In the genomic region with DNA sequence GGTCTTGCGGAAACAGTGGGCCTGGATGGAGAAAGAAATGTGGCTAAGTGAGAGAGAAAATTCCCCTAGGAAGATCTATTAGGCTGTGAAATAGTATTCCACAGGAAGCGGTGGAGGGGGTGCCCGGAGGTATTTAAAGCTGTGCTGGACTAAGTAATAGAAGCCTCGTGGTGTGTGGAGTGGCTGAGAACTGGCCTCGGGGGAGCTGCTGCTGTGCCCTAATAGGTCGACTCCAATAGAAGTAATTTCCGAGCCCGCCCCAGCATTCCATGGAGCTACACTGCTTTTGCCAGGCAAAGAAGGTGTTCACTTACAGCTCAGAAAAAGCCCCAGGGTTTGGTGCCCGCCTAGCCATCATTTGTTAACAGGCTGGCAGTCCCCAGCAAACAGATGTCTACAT, we compare ENCODE assay signal across 11 mouse cellular contexts.
DNase-seq lines count a peak whose midpoint lies in the region; ATAC-seq and TF ChIP-seq lines count a peak whose summit lies in the region.
"Had no signal": no experiment of that assay in that cellular context is flagged by ENCODE, and none has a peak within 500 bp of the region (broad histone marks: within the 10 kb centered on the region; RNA-seq: fewer than 3 reads in every experiment).

No protein-coding gene starts in this region.

- H3K9me3 ChIP-seq in hindbrain, embryonic 11.5 days (ENCODE audit: control insufficient read depth, low read length): no peaks in the 10 kb centered on the region
- H3K9me3 ChIP-seq in hindbrain, postnatal 0 days (ENCODE audit: low read length): no peaks in the 10 kb centered on the region
- no peaks in the 10 kb centered on the region for H3K9me3 ChIP-seq in embryonic facial prominence, embryonic 12.5 days

- no peak overlapping the region for H3K9ac ChIP-seq in hindbrain, embryonic 11.5 days (ENCODE audit: low read depth, low read length)
- no peak overlapping the region; the same call in 1 of the 2 replicates for H3K9ac ChIP-seq in hindbrain, postnatal 0 days (replicated peaks; ENCODE audit: low read length)
- no peak overlapping the region for H3K9ac ChIP-seq in embryonic facial prominence, embryonic 12.5 days

- no peak overlapping the region for H3K4me2 ChIP-seq in hindbrain, embryonic 11.5 days (replicated peaks; ENCODE audit: low read depth, low read length)
- no peak overlapping the region for H3K4me2 ChIP-seq in hindbrain, postnatal 0 days (ENCODE audit: low read depth, low read length)
- no peak overlapping the region for H3K4me2 ChIP-seq in embryonic facial prominence, embryonic 12.5 days (replicated peaks)

- TF ChIP-seq CTCF in hindbrain, postnatal 0 days (IDR thresholded peaks at IDR 0.05; ENCODE audit: low read depth): no peak
- no peak for TF ChIP-seq CTCF in kidney, adult 2 months (conservative IDR thresholded peaks at IDR 0.05; ENCODE audit: insufficient read depth, insufficient read length, low read depth, low read length)

- no peak overlapping the region for H3K4me3 ChIP-seq in hindbrain, embryonic 11.5 days (ENCODE audit: low read depth, low read length)
- H3K4me3 ChIP-seq in hindbrain, postnatal 0 days (ENCODE audit: low read length): no peak overlapping the region
- H3K4me3 ChIP-seq in embryonic facial prominence, embryonic 12.5 days: no peak overlapping the region
- no peak overlapping the region for H3K4me3 ChIP-seq in kidney, adult 2 months (ENCODE audit: insufficient read depth, low read depth, low read length)

- TF ChIP-seq POLR2A in kidney, adult 2 months (IDR thresholded peaks at IDR 0.05; ENCODE audit: low read depth, low read length): no peak

- H3K27ac ChIP-seq in hindbrain, embryonic 11.5 days (ENCODE audit: low read depth, low read length): no peak overlapping the region
- H3K27ac ChIP-seq in hindbrain, postnatal 0 days: no peak overlapping the region
- peak overlapping the region; percentile 51 for H3K27ac ChIP-seq in embryonic facial prominence, embryonic 12.5 days
- H3K27ac ChIP-seq in kidney, adult 2 months (ENCODE audit: insufficient read depth, low read depth, low read length): no peak overlapping the region

- ATAC-seq in hindbrain, embryonic 11.5 days (ENCODE audit: low FRiP score): no peak
- ATAC-seq in hindbrain, postnatal 0 days: no peak
- ATAC-seq in embryonic facial prominence, embryonic 12.5 days (ENCODE audit: insufficient number of reproducible peaks, insufficient read depth, low FRiP score, low TSS enrichment): peak; percentile 84

- 51% methylated on average over 9 of the region's 9 CpGs for WGBS in hindbrain, embryonic 11.5 days
- 58% methylated on average over 9 of the region's 9 CpGs for WGBS in hindbrain, postnatal 0 days
- WGBS in embryonic facial prominence, embryonic 12.5 days: 11% methylated on average over 9 of the region's 9 CpGs
- WGBS in kidney, adult 2 months: 39% methylated on average over 9 of the region's 9 CpGs

- H3K4me1 ChIP-seq in hindbrain, embryonic 11.5 days (replicated peaks; ENCODE audit: control insufficient read depth, insufficient read depth, low read length): no peaks in the 10 kb centered on the region
- peaks cover 5% of the 10 kb centered on the region; the same call in 1 of the 2 replicates for H3K4me1 ChIP-seq in hindbrain, postnatal 0 days (ENCODE audit: insufficient read depth, low read length)
- H3K4me1 ChIP-seq in embryonic facial prominence, embryonic 12.5 days: peaks cover 15% of the 10 kb centered on the region
- H3K4me1 ChIP-seq in kidney, adult 2 months (ENCODE audit: control insufficient read depth, insufficient read depth, low read length): no peaks in the 10 kb centered on the region

- DNase-seq in hindbrain, embryonic 11.5 days (ENCODE audit: low spot score): peak; percentile 37
- DNase-seq in hindbrain, postnatal 0 days (ENCODE audit: low spot score): no peak
- DNase-seq in kidney, adult 2 months: peak; percentile 48
- peak; percentile 59 for DNase-seq in mesoderm, embryonic 11.5 days (ENCODE audit: low read depth, low spot score)
- DNase-seq in urinary bladder, postnatal 25 days (ENCODE audit: low spot score): no peak
- no peak for DNase-seq in frontal cortex, postnatal 25 days (ENCODE audit: low spot score in 2 of 2)
- DNase-seq: adrenal gland, adult 8-10 months; cerebellum, postnatal 25 days; liver; thymus, adult 18-20 months had no signal

- no peaks in the 10 kb centered on the region for H3K36me3 ChIP-seq in hindbrain, embryonic 11.5 days (ENCODE audit: control insufficient read depth, insufficient read depth, low read length)
- H3K36me3 ChIP-seq in hindbrain, postnatal 0 days (ENCODE audit: insufficient read depth, low read length): no peaks in the 10 kb centered on the region
- no peaks in the 10 kb centered on the region for H3K36me3 ChIP-seq in embryonic facial prominence, embryonic 12.5 days
- no peaks in the 10 kb centered on the region for H3K36me3 ChIP-seq in kidney, adult 2 months (ENCODE audit: control insufficient read depth, insufficient read depth, low read length)

- no peaks in the 10 kb centered on the region for H3K27me3 ChIP-seq in hindbrain, embryonic 11.5 days (ENCODE audit: control insufficient read depth, insufficient read depth, low read length)
- H3K27me3 ChIP-seq in hindbrain, postnatal 0 days (ENCODE audit: insufficient read depth, low read length): no peaks in the 10 kb centered on the region
- no peaks in the 10 kb centered on the region for H3K27me3 ChIP-seq in embryonic facial prominence, embryonic 12.5 days
- H3K27me3 ChIP-seq in kidney, adult 2 months (replicated peaks; ENCODE audit: control insufficient read depth, insufficient read depth, low read length): no peaks in the 10 kb centered on the region

Comparison
In these comparisons a context has a peak if more than half of its experiments do, and no peak if none do; other contexts are left out.
1. DNase-seq: peak in hindbrain, embryonic 11.5 days (single experiment), kidney, adult 2 months (single experiment) and mesoderm, embryonic 11.5 days (single experiment); none in hindbrain, postnatal 0 days (single experiment), urinary bladder, postnatal 25 days (single experiment) and frontal cortex, postnatal 25 days (0 of 2).